Mouse (Mus musculus): ENCODE data around the gene Pdzk1ip1. TPM values are rescaled to one million over a fixed set of nuclear protein-coding genes. Genes with fewer than 3 reads are reported as not detected.

The Pdzk1ip1 gene
- 212 and 213 TPM in 2 replicates for polyA plus RNA-seq (2011; ENCODE audit: insufficient read depth, insufficient read length, low replicate concordance, missing spikeins)

- 7% methylated on average over 11 of the region's 11 CpGs for WGBS
- TF ChIP-seq CTCF (IDR thresholded peaks at IDR 0.05; ENCODE audit: control insufficient read depth, insufficient read depth, low read length) (no peak), POLR2A (IDR thresholded peaks at IDR 0.05; ENCODE audit: borderline replicate concordance, control insufficient read depth, low read depth, low read length) (peak; percentile 69; the same call in 1 of the 2 replicates)
- Histone ChIP-seq H3K27ac (ENCODE audit: control insufficient read depth, insufficient read depth, low read depth, low read length, poor library complexity) (peak within 1 kb of the TSS; percentile 86), H3K4me3 (replicated peaks; ENCODE audit: control insufficient read depth, low read depth, low read length) (peak within 1 kb of the TSS; percentile 85), H3K4me1 (ENCODE audit: control insufficient read depth, insufficient read depth, low read length) (no peaks in the 10 kb centered on the region)
Measured at GRCm38 (mm10) chr4:115088611-115089338, at the start of gene Pdzk1ip1. Gene Pdzk1ip1 (plus strand): TSS chr4:115088708.

GRCm38 (mm10) chr4:115045621-115046020 lies 42.9 kb upstream of the Pdzk1ip1 start:
- WGBS, result 79% methylated on average over 3 of the region's 3 CpGs
- TF ChIP-seq POLR2A (IDR thresholded peaks at IDR 0.05; ENCODE audit: borderline replicate concordance, control insufficient read depth, low read depth, low read length), result no peak
- TF ChIP-seq CTCF (IDR thresholded peaks at IDR 0.05; ENCODE audit: control insufficient read depth, insufficient read depth, low read length), result no peak
- H3K27ac ChIP-seq (ENCODE audit: control insufficient read depth, insufficient read depth, low read depth, low read length, poor library complexity), result no peak overlapping the region
- H3K4me3 ChIP-seq (replicated peaks; ENCODE audit: control insufficient read depth, low read depth, low read length), result no peak overlapping the region
- peaks cover 1% of the 10 kb centered on the region; the same call in 1 of the 2 replicates for H3K4me1 ChIP-seq (ENCODE audit: control insufficient read depth, insufficient read depth, low read length)

GRCm38 (mm10) chr4:115047750-115048149 lies 40.8 kb upstream of the Pdzk1ip1 start:
- Histone ChIP-seq H3K4me3 (replicated peaks; ENCODE audit: control insufficient read depth, low read depth, low read length) (peak overlapping the region; percentile 35), H3K27ac (ENCODE audit: control insufficient read depth, insufficient read depth, low read depth, low read length, poor library complexity) (peak overlapping the region; percentile 57; the same call in 1 of the 2 replicates), H3K4me1 (ENCODE audit: control insufficient read depth, insufficient read depth, low read length) (peaks cover 1% of the 10 kb centered on the region; the same call in 1 of the 2 replicates)
- WGBS, result 2% methylated on average over 5 of the region's 5 CpGs
- TF ChIP-seq CTCF (IDR thresholded peaks at IDR 0.05; ENCODE audit: control insufficient read depth, insufficient read depth, low read length) (peak; percentile 82), POLR2A (IDR thresholded peaks at IDR 0.05; ENCODE audit: borderline replicate concordance, control insufficient read depth, low read depth, low read length) (no peak)

GRCm38 (mm10) chr4:115048190-115048589 lies 40.3 kb upstream of the Pdzk1ip1 start:
- peaks cover 1% of the 10 kb centered on the region; the same call in 1 of the 2 replicates for H3K4me1 ChIP-seq (ENCODE audit: control insufficient read depth, insufficient read depth, low read length)
- H3K4me3 ChIP-seq (replicated peaks; ENCODE audit: control insufficient read depth, low read depth, low read length), result no peak overlapping the region
- peak overlapping the region; percentile 77 for H3K27ac ChIP-seq (ENCODE audit: control insufficient read depth, insufficient read depth, low read depth, low read length, poor library complexity)
- TF ChIP-seq POLR2A (IDR thresholded peaks at IDR 0.05; ENCODE audit: borderline replicate concordance, control insufficient read depth, low read depth, low read length) (no peak), CTCF (IDR thresholded peaks at IDR 0.05; ENCODE audit: control insufficient read depth, insufficient read depth, low read length) (no peak)
- WGBS, result 15% methylated on average over 8 of the region's 8 CpGs

GRCm38 (mm10) chr4:115051245-115051644 lies 37.3 kb upstream of the Pdzk1ip1 start:
- WGBS, result 94% methylated on average over 5 of the region's 5 CpGs
- peaks cover 1% of the 10 kb centered on the region; the same call in 1 of the 2 replicates for H3K4me1 ChIP-seq (ENCODE audit: control insufficient read depth, insufficient read depth, low read length)
- H3K27ac ChIP-seq (ENCODE audit: control insufficient read depth, insufficient read depth, low read depth, low read length, poor library complexity), result no peak overlapping the region

GRCm38 (mm10) chr4:115052343-115053005 lies 36.0 kb upstream of the Pdzk1ip1 start:
- H3K4me1 ChIP-seq (ENCODE audit: control insufficient read depth, insufficient read depth, low read length), result peaks cover 1% of the 10 kb centered on the region; the same call in 1 of the 2 replicates
- TF ChIP-seq POLR2A (IDR thresholded peaks at IDR 0.05; ENCODE audit: borderline replicate concordance, control insufficient read depth, low read depth, low read length) (peak; percentile 42; the same call in 1 of the 2 replicates), CTCF (IDR thresholded peaks at IDR 0.05; ENCODE audit: control insufficient read depth, insufficient read depth, low read length) (no peak)
- WGBS, result 4% methylated on average over 36 of the region's 36 CpGs
- H3K4me3 ChIP-seq (replicated peaks; ENCODE audit: control insufficient read depth, low read depth, low read length), result peak overlapping the region; percentile 35
- peak overlapping the region; percentile 74 for H3K27ac ChIP-seq (ENCODE audit: control insufficient read depth, insufficient read depth, low read depth, low read length, poor library complexity)

More at GRCm38 (mm10) chr4:115051245-115051644, 37.3 kb upstream of the Pdzk1ip1 start:
- H3K4me3 ChIP-seq (replicated peaks; ENCODE audit: control insufficient read depth, low read depth, low read length), result no peak overlapping the region
- TF ChIP-seq CTCF (IDR thresholded peaks at IDR 0.05; ENCODE audit: control insufficient read depth, insufficient read depth, low read length), result no peak
- TF ChIP-seq POLR2A (IDR thresholded peaks at IDR 0.05; ENCODE audit: borderline replicate concordance, control insufficient read depth, low read depth, low read length), result no peak

- H3K27ac ChIP-seq (ENCODE audit: control insufficient read depth, insufficient read depth, low read depth, low read length, poor library complexity), result no peak overlapping the region; the same call in 1 of the 2 replicates
- no peak overlapping the region for H3K4me3 ChIP-seq (replicated peaks; ENCODE audit: control insufficient read depth, low read depth, low read length)
- H3K4me1 ChIP-seq (ENCODE audit: control insufficient read depth, insufficient read depth, low read length), result no peaks in the 10 kb centered on the region
- 60% methylated on average over 2 of the region's 2 CpGs for WGBS
- TF ChIP-seq POLR2A (IDR thresholded peaks at IDR 0.05; ENCODE audit: borderline replicate concordance, control insufficient read depth, low read depth, low read length) (no peak), CTCF (IDR thresholded peaks at IDR 0.05; ENCODE audit: control insufficient read depth, insufficient read depth, low read length) (no peak)
Measured at GRCm38 (mm10) chr4:115055044-115055443, 33.5 kb upstream of the Pdzk1ip1 start.

- TF ChIP-seq POLR2A (IDR thresholded peaks at IDR 0.05; ENCODE audit: borderline replicate concordance, control insufficient read depth, low read depth, low read length) (no peak), CTCF (IDR thresholded peaks at IDR 0.05; ENCODE audit: control insufficient read depth, insufficient read depth, low read length) (no peak)
- no peak overlapping the region for H3K27ac ChIP-seq (ENCODE audit: control insufficient read depth, insufficient read depth, low read depth, low read length, poor library complexity)
- 78% methylated on average over 3 of the region's 3 CpGs for WGBS
- no peak overlapping the region for H3K4me3 ChIP-seq (replicated peaks; ENCODE audit: control insufficient read depth, low read depth, low read length)
- no peaks in the 10 kb centered on the region for H3K4me1 ChIP-seq (ENCODE audit: control insufficient read depth, insufficient read depth, low read length)
Measured at GRCm38 (mm10) chr4:115055691-115056090, 32.8 kb upstream of the Pdzk1ip1 start.

Measured in bone marrow, adult 2 months (tissue).